Mouse (Mus musculus): ENCODE measurements at regions not wholly inside any gene's neighbourhood (a gene's known extent, or its start where the extent isn't known, plus 50 kb on each side); places are given as distances from the start of the nearest gene placed in this dataset.

DNA sequence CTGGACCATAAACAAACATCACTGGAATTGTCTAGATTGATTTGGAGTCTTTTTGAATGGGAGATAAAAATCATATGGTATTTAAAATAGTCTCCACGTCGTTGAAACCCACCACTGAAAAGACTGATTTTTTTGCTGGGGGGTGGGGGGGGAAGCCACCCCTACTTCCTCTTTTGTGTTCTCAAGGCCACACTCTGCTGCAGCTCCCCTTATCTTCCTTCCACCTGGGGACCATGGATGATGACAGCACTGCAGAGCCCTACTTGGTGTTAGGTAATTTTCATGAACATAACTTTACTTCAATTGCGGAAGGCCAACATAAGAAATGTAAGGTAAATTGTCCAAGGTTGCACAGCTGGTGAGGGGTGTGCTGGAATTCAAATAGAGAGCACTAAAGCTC is 232.4 kb upstream of the Vrk2 start:
- in situ Hi-C loops (cut with MboI, MseI) = loop anchor here in 1 of 2 experiments (10.0 kb wide), 1 partner anchor 1699 kb away; no protein-coding TSS in a partner anchor

DNA sequence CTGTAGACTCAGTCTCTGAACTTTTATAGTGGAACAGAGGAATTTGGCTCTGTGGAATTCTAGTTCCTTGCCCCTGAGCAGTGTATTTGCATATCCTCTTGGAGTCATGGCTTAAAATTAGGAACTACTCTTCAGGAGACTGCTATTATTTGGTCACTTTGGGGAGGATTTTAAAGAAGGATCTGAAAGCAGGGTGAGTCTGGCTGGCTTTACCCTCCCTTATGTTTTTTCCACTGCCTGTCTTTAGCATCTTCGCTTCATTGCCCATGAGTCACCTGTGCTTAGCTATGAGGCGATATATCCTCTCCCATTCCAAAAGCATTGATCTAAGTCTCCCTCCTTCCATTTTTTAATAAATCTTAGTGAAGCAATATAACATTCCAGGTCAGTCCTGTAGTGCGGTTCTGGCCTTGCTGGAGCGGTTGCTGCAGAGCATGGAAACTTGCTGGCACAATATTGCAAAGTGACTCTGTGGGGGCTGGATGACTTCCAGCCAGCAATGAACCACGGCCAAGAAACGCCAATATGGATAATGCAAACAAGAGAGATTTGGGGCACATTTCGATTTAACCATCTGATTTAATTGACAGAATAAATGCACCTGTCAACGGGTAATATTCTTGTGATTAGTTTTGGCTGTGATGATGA is 230.4 kb upstream of the Vrk2 start:
- in situ Hi-C loops (cut with MboI, MseI) = loop anchor here in 1 of 2 experiments (10.0 kb wide), 1 partner anchor 1701 kb away; no protein-coding TSS in a partner anchor

DNA sequence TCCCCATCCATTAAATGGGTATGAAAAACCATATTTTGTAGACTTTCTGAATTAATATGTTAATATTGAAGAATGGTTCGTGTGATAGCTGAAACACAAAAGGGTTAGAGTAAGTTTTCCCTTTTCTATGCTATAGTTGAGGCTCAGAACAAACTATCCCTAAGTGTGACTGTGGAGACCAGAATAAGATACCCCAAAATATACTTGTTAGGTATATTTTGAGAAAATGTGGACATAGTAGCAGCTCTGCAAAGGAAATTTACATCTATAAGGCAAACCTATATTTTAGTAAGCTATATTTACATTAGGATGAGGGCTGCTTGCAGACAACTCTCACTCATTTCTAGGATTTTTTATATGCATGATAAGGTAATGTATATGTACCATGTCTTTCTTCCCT is 227.3 kb upstream of the Vrk2 start:
- in situ Hi-C loops (cut with MboI, MseI) = loop anchor here in 1 of 2 experiments (10.0 kb wide), 1 partner anchor 1704 kb away; no protein-coding TSS in a partner anchor

DNA sequence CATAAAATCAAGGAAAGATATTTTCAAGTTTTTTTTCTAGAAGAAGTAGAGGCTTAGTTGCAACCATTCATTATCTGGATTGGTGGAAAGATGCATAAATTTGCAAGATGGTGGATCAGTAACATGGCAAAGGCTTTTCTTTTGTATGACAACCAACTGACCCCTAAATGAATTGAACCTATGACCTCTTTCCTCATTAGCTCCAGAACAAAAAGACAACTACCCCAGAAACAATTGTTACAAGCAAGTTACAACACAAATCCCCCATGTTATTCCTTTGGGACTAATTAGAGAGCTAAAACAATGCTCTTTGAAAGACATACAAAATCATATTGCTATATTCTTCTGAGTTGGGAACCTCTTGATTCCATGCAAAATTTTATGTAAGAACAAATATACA is 223.5 kb upstream of the Vrk2 start:
- in situ Hi-C loops (cut with MboI, MseI) = no loop called here

DNA sequence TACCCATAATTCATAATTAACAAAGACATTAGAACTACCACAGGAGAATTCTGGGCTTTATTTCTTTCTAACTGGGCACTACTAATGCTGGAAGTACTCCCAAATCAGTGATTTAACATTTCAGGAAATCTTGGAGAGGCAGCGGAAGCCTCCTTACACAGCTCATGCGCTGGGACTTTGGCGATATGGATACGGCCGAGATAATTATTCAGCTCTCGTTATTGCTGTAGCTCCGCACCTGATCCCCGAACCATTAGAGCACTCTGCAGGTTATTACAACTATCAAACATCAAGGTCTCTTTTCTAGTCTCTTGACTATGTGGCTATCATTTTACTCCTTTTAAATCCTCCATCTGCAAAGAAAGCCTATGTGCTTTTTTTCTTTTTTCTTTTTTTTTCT is 221.3 kb upstream of the Vrk2 start:
- in situ Hi-C loops (cut with MboI, MseI) = no loop called here

DNA sequence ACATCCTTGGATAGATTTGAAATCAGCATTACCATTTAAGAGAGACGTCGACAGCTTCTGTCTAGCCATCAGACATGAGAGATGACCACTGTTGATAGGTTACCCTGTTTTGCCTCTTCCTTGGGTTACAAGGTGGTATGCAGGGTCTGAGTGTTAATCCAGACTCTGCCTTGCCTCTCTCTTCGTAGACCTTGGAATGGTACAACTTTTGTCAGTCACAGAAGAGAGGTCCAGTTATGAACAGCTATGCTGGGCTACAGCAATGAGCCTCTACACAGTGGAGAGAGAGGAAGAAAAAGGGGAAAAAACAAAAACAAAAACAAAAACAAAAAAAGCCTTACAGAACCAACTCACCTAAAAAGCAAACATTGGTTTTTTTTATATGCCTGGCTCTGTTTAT is 220.8 kb upstream of the Vrk2 start:
- in situ Hi-C loops (cut with MboI, MseI) = no loop called here

DNA sequence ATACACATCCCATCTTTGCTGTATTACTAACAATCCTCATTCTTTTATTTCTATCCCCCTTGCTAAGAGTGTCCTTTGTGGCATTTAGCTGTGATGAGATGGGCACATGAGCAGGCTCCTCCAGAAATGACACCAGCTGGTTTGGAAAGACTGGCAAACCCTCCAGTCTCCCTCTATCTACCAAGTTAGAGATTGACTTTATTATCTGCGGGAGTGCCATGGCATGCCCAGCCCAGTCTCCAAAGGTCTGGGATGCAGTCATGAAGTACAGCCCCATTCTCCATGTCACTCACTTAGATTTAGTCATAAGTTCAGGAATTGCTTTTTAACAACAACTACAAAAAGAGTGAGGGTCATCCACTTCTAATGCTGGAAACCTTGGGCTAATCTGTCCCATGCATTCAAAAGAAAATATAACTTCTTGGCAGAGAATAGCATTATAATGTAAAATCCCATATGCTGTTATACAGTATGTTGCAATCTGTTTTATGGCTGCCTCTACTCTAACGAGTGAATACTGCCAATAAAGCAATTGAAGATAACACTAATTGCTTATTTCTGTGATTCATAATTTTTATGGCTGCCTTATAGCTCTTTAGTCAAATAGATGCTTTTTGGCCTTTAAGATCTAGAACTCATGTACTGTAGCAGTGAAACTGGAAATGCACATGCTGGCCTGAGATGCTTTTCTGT is 208.6 kb upstream of the Vrk2 start:
- in situ Hi-C loops (cut with MboI, MseI) = no loop called here

DNA sequence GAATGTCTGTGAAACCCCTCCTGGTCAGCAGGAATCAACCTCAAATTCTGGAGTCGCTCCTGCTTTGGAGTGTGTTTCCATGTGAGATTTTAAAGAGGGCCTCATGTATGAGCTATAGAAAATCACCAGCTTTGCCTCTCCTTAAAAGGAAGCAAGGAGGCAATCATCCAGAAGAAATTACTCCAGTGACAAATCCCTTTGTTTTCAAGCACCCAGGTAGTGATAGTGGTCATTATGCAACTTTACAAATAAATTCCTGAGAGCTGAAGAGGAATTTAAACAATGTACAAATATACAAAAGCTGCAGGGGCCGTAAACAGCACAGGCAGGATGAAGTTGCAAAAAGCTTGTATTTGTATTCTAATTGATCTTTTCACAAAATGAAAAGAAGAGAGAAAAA is 206.5 kb upstream of the Vrk2 start:
- in situ Hi-C loops (cut with MboI, MseI) = no loop called here

DNA sequence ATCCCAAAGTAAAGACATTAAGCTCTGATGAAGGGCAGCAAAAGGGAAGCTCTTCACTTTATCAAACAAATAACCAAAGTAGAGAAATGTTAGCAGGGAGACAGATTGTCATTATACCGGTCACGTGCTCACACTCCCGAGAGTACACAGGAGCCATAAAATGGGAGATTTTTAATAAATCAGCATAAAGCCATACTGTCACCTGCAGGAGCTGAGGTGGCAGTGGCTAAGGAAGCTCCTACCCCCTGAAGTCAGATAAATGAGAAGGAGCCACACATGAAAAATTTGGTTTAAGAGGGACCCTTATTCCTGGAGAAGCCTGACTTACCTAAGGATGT is 200.8 kb upstream of the Vrk2 start:
- in situ Hi-C loops (cut with MboI, MseI) = no loop called here

DNA sequence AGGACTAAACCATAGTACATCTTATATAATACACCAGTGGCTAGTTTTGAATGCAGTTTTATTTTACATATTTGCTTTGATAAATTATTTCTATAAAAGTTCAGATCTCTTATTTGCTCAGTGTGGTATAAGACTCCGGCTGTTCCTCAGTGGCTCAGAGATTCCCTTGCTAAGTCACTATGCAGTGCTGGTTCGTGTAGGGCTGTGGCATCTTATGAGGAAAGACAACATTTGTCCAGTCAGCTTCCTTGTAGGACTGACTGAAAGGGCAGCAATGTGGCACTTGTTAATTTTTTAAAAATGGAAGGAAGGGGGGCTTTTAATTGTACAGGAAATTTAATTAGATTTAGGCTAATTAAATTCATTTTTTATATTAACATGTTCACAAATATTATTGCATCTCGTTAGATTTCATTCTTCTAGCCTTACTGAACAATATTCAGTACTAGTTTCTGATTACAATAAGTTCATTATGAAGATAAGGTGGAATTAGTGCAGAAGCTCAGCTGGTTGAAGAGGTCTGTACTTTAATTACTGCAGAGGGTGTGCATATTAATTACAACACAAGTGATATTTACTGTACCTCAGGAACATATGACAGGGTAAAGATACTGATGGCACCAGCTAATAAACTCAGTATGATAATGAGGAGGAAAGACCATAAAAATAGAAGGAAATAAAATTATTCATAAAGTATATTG is 200.3 kb upstream of the Vrk2 start:
- in situ Hi-C loops (cut with MboI, MseI) = no loop called here

DNA sequence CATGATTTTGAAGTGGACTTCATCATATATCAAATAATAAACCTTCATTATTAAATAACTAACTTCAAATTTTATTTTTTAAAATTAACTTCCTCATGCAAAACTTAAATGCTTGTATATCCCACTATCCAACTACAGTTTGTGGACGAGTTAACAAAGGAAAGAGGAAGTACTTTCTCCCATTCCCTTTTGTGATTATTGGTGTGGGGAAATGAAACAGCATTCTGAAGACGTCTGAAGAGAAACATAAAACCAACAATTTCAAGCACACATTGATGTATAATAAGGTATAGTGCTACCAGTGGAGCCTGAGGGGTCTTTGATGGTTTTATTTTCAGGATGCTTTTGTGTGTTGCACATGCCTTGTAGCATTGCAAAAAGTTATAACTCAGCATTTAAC is 195.5 kb upstream of the Vrk2 start:
- in situ Hi-C loops (cut with MboI, MseI) = loop anchor here in 1 of 2 experiments (10.0 kb wide), 1 partner anchor 444 kb away; no protein-coding TSS in a partner anchor

DNA sequence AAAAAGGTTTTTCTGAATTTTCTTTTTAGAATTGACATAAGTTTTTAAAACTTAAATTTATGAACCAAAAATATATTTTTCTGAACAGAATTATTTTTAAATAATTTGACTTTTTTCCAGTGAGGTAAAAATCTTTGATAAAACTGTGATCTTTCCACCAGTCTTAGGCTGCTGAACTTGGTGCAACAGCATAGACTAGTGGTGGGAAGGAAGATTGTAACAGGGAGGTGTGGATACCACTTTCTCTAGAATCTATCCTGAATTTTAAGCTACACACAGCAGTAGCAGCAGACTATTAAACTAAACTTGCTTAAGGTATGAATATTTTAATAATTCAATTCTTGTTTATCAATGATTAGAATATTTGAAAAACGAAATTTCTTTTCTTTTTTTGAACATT is 191.4 kb upstream of the Vrk2 start:
- in situ Hi-C loops (cut with MboI, MseI) = loop anchor here in 1 of 2 experiments (10.0 kb wide), 1 partner anchor 440 kb away; no protein-coding TSS in a partner anchor

DNA sequence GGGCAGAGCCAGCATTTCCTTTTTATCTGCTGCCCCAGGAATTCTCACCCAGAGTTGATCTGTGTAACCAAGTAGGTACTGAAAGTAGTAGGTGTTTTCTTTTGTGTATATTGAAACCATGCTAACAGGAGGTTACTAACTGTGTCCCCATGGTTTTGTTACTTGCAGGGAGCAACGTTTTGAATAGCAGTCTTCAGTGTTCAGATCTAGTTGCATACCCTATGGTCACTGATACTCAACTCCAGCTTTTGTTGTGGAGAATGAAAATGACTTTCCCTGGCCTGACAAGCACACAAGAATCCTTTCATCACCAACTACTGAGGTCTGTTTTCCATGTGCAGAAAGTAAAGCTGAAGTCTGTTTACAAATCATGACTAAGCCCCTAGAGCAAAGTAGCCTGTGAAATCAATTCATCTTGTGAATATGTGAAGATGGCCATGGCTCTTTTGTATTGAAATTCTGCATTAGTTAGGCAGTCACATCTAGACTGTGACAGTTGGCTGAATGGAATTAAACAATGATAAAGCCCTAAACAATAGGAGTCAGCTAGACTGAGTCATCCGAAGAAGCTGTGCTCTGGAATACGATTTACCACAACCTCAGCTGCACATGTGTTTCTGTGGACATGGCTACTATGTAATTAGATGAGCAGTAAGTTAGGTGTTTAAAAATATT is 179.5 kb upstream of the Vrk2 start:
- in situ Hi-C loops (cut with MboI, MseI) = no loop called here

DNA sequence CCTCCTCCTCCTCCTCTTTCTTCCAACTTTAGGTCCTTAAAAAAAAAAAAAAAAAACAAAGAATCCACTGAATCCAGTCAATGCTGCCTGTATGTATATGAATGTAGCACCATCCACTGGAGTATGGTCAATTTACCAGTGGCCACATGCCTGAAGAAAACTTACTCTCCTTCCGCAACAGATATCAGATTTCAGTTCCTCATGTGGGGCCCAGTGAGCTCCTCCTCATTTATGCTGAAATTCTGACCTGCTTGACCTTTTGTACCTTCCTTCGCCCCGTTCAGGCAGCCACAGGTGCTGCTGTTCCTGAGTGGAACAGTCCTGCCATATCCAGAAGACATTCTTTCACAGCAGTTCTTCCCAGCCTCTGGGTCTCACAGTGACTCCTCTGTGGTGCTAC is 161.8 kb upstream of the Vrk2 start:
- in situ Hi-C loops (cut with MboI, MseI) = no loop called here

DNA sequence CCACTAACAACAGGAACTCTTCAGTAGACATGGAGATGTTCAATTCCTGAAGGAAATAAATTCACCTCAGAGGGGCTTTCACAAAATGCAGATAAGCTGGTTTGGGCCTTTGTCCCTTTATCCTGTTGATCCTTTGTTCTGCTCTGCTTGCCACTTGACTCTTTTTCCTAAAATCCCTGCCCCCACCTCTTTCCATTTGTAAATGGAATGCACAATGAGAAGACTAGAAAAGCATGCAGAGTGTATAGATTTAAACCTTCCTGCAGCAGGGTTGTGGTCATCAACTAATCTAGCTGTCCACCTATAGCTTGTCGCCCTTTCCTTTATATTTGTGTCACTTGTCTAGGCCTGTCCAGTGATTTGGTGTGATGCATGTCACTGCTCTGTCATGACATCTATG is 159.8 kb upstream of the Vrk2 start:
- in situ Hi-C loops (cut with MboI, MseI) = no loop called here

DNA sequence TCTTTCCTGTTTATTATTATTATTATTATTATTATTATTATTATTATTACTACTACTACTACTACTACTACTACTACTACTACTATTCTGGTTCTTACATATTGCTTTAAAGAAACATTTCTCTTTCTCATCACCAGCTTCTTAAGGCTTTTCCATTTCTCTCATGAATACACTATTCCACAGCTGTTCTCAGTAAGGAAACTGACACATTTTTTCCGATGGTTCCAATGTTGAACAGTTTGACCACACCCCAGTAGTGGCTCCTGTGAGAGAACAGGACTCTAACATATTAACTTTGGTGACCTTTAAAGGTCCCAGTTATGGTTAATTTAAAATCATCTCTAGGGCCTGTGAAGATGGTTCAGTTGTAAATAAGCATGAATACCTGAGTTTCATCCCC is 148.4 kb upstream of the Vrk2 start:
- in situ Hi-C loops (cut with MboI, MseI) = no loop called here

DNA sequence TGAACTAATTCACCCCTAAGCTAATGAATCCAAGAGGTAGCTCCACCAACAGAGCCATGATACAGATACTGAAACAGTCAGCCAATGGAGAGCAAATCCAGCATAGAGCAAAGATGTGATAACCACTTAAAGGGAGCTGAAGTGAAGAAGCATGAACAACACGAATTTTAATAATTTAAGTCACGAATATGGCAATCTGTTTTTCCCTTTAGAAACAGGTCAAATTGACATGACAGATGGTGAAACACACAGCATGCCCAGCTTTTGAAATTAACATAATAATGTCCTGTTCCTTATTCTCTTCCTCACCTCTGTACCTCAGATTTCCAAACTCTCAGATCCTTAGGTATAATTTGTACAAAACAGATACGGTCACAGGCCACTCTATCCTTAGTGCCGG is 145.9 kb upstream of the Vrk2 start:
- in situ Hi-C loops (cut with MboI, MseI) = no loop called here

DNA sequence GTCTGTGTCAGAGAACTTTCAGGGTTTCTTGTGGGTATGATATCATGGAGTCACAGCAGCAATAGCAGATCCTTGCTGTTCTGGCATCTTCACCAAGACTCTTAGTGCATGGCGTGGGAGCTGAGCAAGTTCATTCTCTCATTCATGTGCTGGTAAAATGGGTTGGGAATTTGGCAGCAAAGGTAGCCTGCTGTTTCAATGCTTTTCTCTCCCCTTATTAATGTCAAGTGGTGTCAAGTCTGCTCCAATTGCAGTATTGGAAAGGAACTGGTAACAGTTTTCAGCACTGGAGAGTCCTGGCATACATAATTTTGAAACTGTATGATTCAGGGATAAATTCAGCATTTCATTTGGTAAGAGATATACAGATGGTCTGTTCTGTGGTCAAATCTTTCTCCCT is 133.2 kb upstream of the Vrk2 start:
- in situ Hi-C loops (cut with MboI, MseI) = no loop called here

DNA sequence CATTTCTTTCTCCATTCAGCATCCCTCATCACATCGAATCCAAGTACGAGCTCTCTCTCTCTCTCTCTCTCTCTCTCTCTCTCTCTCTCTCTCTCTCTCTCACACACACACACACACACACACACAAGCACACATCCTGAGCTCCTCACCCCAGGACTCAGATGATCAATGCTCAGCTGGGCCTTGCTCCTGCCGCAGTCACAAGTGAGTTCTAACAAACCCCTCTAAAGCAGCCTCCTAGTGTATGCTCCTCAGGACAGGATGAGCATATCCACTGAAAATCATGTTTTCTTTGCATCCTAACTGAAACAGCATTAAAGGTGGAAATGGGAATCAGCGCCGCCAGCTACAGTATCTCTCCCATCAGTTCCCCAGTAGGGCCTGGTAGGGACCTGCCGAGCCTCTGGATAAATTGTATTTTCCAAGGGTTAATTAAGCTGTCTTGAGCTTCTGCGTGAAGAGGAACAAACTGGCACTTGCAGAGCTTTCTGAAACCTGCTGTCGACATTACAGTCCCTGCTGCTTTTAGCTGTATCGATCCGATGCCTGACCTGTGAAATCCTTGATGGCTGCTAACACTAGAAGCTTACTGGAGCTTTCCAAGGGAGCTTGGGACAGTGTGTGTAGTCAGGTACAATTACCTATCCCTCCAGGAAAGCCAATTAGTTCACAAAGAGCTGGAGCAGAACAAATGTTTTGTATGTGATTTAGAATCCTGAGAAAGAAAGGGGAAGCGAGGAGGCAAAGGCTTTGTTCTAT is 131.3 kb upstream of the Vrk2 start:
- in situ Hi-C loops (cut with MboI, MseI) = no loop called here

DNA sequence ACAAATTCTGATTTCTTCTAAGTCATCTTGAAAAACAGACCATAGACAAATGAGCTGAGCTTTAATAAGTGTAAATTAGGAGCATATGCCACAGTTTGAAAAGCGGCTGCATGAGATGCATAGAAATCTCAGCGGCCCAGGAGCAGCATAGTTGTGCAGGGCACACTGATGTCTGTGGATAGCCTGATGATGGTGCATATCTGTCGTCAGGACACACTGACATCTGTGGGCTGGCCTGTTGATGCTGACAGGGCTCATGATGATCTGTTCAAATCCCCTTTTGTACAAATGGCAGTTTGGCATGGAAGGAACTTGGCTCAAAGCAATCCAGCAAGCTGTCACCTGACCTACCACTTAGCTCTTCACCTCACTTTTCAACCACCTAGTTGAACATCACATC is 128.5 kb upstream of the Vrk2 start:
- in situ Hi-C loops (cut with MboI, MseI) = no loop called here

DNA sequence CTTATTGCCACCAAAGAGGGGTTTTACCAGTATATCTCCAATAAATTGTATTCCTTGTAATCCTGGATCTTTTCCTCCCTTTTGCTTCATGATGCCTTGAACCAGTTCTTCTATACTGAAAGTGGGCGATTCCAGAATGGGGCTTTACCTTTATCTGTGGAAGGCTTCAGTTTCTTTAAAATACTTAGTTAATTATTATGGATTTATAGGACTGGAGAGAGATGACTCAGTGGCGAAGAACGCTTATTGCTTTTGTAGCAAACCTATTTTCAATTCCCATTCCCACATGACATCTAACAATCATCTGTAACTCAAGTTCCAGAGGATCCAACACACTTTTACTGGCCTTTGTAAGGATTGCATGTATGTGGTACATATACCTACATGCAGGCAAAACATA is 127.4 kb upstream of the Vrk2 start:
- in situ Hi-C loops (cut with MboI, MseI) = no loop called here

Measured in T-helper 17 cell (primary cell).